Mouse (Mus musculus): ENCODE measurements at regions not wholly inside any gene's neighbourhood (a gene's known extent, or its start where the extent isn't known, plus 50 kb on each side); places are given as distances from the start of the nearest gene placed in this dataset.

GRCm38 (mm10) chr14:78368881-78369280 is 61.0 kb upstream of the Tnfsf11 start:
- no peak for DNase-seq

GRCm38 (mm10) chr14:78364822-78365221 is 57.0 kb upstream of the Tnfsf11 start:
- no peak for DNase-seq

GRCm38 (mm10) chr14:78363123-78363522 is 55.3 kb upstream of the Tnfsf11 start:
- no peak for DNase-seq
